Mouse (Mus musculus): ENCODE results near the gene Timm17b. TPM values are rescaled to one million over a fixed set of nuclear protein-coding genes. Genes with fewer than 3 reads are reported as not detected.

The Timm17b gene
- total and polyA plus RNA-seq, 2 experiments from 2014 or later: 39.6 to 129 TPM

DNA sequence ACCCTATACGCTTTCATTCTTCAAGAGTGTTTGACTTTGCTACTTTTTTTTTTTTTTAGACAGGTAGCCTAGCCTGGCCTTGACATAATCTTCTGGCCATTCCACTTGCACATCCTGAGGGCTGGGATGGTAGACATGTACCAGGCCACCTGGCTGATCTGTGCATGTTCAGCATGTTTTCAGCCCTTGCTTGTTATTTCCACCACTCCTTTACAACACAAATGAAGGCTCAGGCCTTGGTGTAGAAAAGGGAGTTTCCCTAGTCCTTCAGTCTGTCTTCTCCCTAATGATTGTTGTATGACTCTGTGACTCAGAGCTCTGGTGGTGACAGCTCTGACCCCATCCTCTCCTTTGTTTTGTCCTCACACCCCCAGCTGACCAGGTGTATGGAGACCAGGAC, 32.0 kb upstream of the Timm17b start:
- H3K4me3 ChIP-seq (ENCODE audit: low read depth, low read length): no peak overlapping the region
- H3K27ac ChIP-seq (ENCODE audit: low read depth, low read length): no peak overlapping the region
- no peaks in the 10 kb centered on the region for H3K4me1 ChIP-seq (ENCODE audit: insufficient read depth)
- H3K27me3 ChIP-seq (ENCODE audit: insufficient read depth, low read length): no peaks in the 10 kb centered on the region
- DNase-seq (no peak), ATAC-seq (no peak)
- no peaks in the 10 kb centered on the region for H3K9me3 ChIP-seq (ENCODE audit: low read length)
- TF ChIP-seq CTCF (IDR thresholded peaks at IDR 0.05; ENCODE audit: low read depth): no peak
- 89% methylated on average over 1 of the region's 1 CpGs for WGBS
- H3K36me3 ChIP-seq (ENCODE audit: insufficient read depth): no peaks in the 10 kb centered on the region
- H3K9ac ChIP-seq: no peak overlapping the region
- H3K4me2 ChIP-seq (ENCODE audit: low read depth): no peak overlapping the region

DNA sequence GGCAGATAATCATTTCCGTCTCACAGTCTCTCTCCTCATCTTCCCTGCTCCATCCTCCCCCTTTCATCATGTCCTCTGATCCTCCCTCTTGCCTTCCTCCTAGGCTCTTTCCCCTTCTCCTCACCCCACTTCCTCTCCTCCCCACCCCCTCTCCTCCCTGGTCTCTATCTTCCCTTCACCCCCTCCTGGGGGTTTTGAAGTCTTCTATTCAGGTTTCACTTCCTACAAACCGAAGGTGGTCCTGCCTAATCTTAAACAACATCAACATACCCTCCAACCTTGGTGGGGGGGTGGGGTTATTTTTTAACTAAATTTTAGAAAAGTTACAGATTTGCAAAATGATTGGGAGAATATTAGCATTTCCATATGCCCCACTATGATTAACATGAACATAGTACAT, 30.7 kb upstream of the Timm17b start:
- no peak overlapping the region for H3K27ac ChIP-seq (ENCODE audit: low read depth, low read length)
- H3K4me3 ChIP-seq (ENCODE audit: low read depth, low read length): no peak overlapping the region
- 50% methylated on average over 2 of the region's 2 CpGs for WGBS
- no peaks in the 10 kb centered on the region for H3K9me3 ChIP-seq (ENCODE audit: low read length)
- H3K4me1 ChIP-seq (ENCODE audit: insufficient read depth): no peaks in the 10 kb centered on the region
- no peak for TF ChIP-seq CTCF (IDR thresholded peaks at IDR 0.05; ENCODE audit: low read depth)
- H3K9ac ChIP-seq: no peak overlapping the region
- ATAC-seq: no peak
- H3K27me3 ChIP-seq (ENCODE audit: insufficient read depth, low read length): no peaks in the 10 kb centered on the region
- no peak overlapping the region for H3K4me2 ChIP-seq (ENCODE audit: low read depth)
- no peaks in the 10 kb centered on the region for H3K36me3 ChIP-seq (ENCODE audit: insufficient read depth)
- DNase-seq: no peak

DNA sequence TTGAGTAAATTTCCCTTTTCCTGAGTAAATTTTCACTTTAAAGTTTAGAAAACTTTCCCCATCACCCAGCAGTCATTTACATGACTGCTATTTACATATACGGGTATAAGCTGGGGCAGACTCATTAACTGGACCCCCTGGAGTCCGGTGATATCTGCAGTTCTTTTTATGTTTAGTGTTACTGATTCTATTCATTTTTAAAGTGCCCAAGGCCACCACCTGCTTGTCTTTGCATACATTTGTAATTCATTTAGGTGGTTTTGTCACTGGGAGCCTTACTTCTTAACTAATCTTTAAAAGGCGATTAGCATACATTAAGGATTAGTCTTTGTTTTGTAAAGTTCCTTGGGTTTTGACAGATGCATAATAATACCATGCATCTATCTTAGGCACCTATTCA, 29.3 kb upstream of the Timm17b start:
- DNase-seq: no peak
- no peaks in the 10 kb centered on the region for H3K36me3 ChIP-seq (ENCODE audit: insufficient read depth)
- H3K27ac ChIP-seq (ENCODE audit: low read depth, low read length): no peak overlapping the region
- H3K27me3 ChIP-seq (ENCODE audit: insufficient read depth, low read length): no peaks in the 10 kb centered on the region
- ATAC-seq: no peak
- H3K9me3 ChIP-seq (ENCODE audit: low read length): no peaks in the 10 kb centered on the region
- H3K9ac ChIP-seq: no peak overlapping the region
- 21% methylated on average over 3 of the region's 3 CpGs for WGBS
- no peak overlapping the region for H3K4me2 ChIP-seq (ENCODE audit: low read depth)
- no peak for TF ChIP-seq CTCF (IDR thresholded peaks at IDR 0.05; ENCODE audit: low read depth)
- H3K4me1 ChIP-seq (ENCODE audit: insufficient read depth): no peaks in the 10 kb centered on the region
- H3K4me3 ChIP-seq (ENCODE audit: low read depth, low read length): no peak overlapping the region

DNA sequence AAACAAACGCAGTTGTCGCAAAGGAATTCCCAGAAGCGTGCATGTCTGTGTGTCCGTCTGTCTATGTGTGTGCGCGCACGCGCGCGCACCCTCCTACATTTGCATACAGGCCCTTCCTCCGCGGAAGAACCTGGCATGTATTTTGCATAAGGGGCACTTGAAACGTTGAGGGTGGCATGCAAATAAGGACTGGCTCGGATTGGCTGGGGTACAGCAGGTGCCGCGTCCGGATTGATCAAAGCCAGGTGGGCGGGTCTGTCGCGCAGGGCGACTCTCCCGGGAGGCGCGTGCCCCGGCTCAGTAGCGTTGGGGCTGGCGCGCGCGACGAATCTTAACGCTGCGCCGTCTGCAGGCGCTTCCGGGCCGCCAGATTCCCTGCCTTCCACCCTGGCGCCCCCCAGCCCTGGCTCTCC, 21.1 kb upstream of the Timm17b start, which contains the start of gene Pim2:
Gene Pim2 (plus strand): TSS at position 256 of the 413 bp plus-strand sequence.
- H3K27me3 ChIP-seq (ENCODE audit: insufficient read depth, low read length): no peaks in the 10 kb centered on the region
- peak within 1 kb of the TSS; percentile 66 for H3K27ac ChIP-seq (ENCODE audit: low read depth, low read length)
- H3K9ac ChIP-seq: peak within 1 kb of the TSS; percentile 55
- H3K36me3 ChIP-seq (ENCODE audit: insufficient read depth): no peaks in the 10 kb centered on the region
- H3K4me3 ChIP-seq (ENCODE audit: low read depth, low read length): peak within 1 kb of the TSS; percentile 55
- TF ChIP-seq CTCF (IDR thresholded peaks at IDR 0.05; ENCODE audit: low read depth): peak; percentile 23; the same call in 1 of the 2 replicates
- WGBS: 27% methylated on average over 37 of the region's 38 CpGs
- DNase-seq (peak; percentile 88), ATAC-seq (peak; percentile 94)
- peak within 1 kb of the TSS; percentile 63 for H3K4me2 ChIP-seq (ENCODE audit: low read depth)
- no peaks in the 10 kb centered on the region for H3K4me1 ChIP-seq (ENCODE audit: insufficient read depth)
- H3K9me3 ChIP-seq (ENCODE audit: low read length): no peaks in the 10 kb centered on the region

DNA sequence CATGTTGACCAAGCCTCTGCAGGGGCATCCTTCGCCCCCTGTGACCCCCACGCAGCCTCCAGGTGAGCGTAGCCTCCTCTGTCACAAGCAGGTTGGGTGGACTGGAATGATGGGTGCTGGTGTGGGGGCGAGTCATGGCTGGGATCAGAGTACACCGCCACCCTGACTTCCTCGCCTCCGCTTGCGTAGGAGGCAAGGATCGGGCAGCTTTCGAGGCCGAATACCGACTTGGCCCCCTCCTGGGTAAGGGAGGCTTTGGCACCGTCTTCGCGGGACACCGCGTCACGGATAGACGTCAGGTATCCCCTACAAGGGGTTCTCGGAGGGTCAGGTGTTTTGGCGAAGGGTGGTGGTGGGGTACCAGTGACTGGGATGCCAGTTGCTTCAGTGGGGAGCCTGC, 20.7 kb upstream of the Timm17b start:
- peak overlapping the region; percentile 55 for H3K4me3 ChIP-seq (ENCODE audit: low read depth, low read length)
- H3K36me3 ChIP-seq (ENCODE audit: insufficient read depth): no peaks in the 10 kb centered on the region
- ATAC-seq (peak; percentile 12), DNase-seq (peak; percentile 22)
- no peak for TF ChIP-seq CTCF (IDR thresholded peaks at IDR 0.05; ENCODE audit: low read depth)
- H3K4me1 ChIP-seq (ENCODE audit: insufficient read depth): no peaks in the 10 kb centered on the region
- peak overlapping the region; percentile 63 for H3K4me2 ChIP-seq (ENCODE audit: low read depth)
- H3K27me3 ChIP-seq (ENCODE audit: insufficient read depth, low read length): no peaks in the 10 kb centered on the region
- no peaks in the 10 kb centered on the region for H3K9me3 ChIP-seq (ENCODE audit: low read length)
- H3K27ac ChIP-seq (ENCODE audit: low read depth, low read length): peak overlapping the region; percentile 64; the same call in 1 of the 2 replicates
- H3K9ac ChIP-seq: peak overlapping the region; percentile 55
- WGBS: 28% methylated on average over 21 of the region's 21 CpGs

DNA sequence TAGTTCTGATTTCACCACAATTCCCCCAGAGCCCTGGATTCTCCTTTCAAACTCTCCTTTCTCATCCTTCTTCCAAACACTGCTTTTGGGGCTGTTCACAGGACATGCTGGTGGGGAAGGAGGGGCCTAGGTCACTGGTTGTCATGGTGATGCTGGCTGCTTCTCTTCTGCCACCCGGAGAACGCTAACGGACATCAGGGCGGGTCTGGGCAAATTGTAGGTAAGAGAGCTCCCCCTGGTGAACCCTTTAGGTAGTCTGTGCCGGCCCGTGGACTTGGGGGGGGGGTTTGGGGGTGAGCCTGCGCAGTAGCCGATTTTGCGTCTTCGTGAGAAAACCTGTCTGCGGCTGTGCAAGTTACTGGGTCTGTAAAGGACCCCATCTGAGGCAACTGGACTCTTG, 19.3 kb upstream of the Timm17b start:
- TF ChIP-seq CTCF (IDR thresholded peaks at IDR 0.05; ENCODE audit: low read depth): peak; percentile 64
- peak; percentile 47 for ATAC-seq
- 29% methylated on average over 11 of the region's 11 CpGs for WGBS
- Histone ChIP-seq H3K9me3 (ENCODE audit: low read length) (no peaks in the 10 kb centered on the region), H3K36me3 (ENCODE audit: insufficient read depth) (no peaks in the 10 kb centered on the region), H3K27me3 (ENCODE audit: insufficient read depth, low read length) (no peaks in the 10 kb centered on the region), H3K27ac (ENCODE audit: low read depth, low read length) (no peak overlapping the region), H3K4me3 (ENCODE audit: low read depth, low read length) (peak overlapping the region; percentile 55), H3K4me1 (ENCODE audit: insufficient read depth) (no peaks in the 10 kb centered on the region), H3K9ac (peak overlapping the region; percentile 18; the same call in 1 of the 2 replicates), H3K4me2 (ENCODE audit: low read depth) (peak overlapping the region; percentile 63)
- DNase-seq: peak; percentile 75

DNA sequence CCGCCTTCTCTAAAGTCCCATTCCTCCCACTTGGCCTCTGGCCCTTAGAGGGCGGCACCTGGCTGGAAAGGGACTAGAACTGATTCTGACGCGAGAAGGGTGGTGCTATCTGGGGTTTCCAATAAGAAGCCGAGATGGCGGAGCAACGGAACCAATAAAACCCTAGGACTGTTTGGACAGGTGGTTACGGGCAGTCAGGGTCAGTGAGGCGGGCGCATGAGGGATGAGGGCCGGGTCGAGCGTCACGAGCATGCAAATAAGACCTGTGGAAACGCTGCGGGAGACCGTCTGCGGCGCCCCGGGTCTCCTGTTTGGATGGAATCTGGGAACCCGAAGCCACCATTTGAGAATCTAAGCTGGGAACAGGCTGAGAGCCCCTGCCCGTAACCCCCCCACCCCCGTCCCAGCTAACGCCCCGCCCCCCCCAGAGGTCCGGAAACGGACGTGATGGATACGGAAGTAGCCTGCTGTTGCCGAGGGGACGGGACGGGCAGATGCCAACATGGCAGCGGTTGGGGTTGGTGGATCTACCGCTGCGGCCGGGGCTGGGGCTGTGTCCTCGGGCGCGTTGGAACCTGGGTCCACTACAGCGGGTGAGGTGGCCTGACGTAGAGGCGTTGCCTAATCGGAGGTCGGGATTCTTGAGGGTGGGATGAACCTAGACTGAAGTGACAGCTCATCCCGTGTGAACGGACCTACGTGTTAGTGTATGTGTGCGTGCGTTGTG, 15.2 kb upstream of the Timm17b start, which contains the start of gene Slc35a2:
Gene Slc35a2 (plus strand): TSS at position 188 of the 727 bp plus-strand sequence.
- no peaks in the 10 kb centered on the region for H3K27me3 ChIP-seq (ENCODE audit: insufficient read depth, low read length)
- peak; percentile 88 for ATAC-seq
- WGBS: 31% methylated on average over 49 of the region's 49 CpGs
- H3K4me3 ChIP-seq (ENCODE audit: low read depth, low read length): peak within 1 kb of the TSS; percentile 52
- DNase-seq: peak; percentile 80
- peak within 1 kb of the TSS; percentile 50 for H3K9ac ChIP-seq
- peak within 1 kb of the TSS; percentile 82 for H3K27ac ChIP-seq (ENCODE audit: low read depth, low read length)
- H3K4me2 ChIP-seq (ENCODE audit: low read depth): peak within 1 kb of the TSS; percentile 51
- no peaks in the 10 kb centered on the region for H3K9me3 ChIP-seq (ENCODE audit: low read length)
- 0 out of 2 replicates have a peak, but pooled peaks cover 7% of the 10 kb centered on the region for H3K36me3 ChIP-seq (ENCODE audit: insufficient read depth)
- peak; percentile 20; the same call in 1 of the 2 replicates for TF ChIP-seq CTCF (IDR thresholded peaks at IDR 0.05; ENCODE audit: low read depth)
- H3K4me1 ChIP-seq (ENCODE audit: insufficient read depth): no peaks in the 10 kb centered on the region
